Mouse (Mus musculus): ENCODE results near the gene Ankfn1. TPM values are rescaled to one million over a fixed set of nuclear protein-coding genes. Genes with fewer than 3 reads are reported as not detected.

Gene Ankfn1
- polyA plus RNA-seq, 1 experiment: 2.5 TPM

- 49% methylated on average over 11 of the region's 11 CpGs for WGBS
- DNase-seq: no peak
- TF ChIP-seq CTCF (IDR thresholded peaks at IDR 0.05; ENCODE audit: insufficient read depth, low read length) (no peak), POLR2A (IDR thresholded peaks at IDR 0.05; ENCODE audit: borderline replicate concordance, extremely low read depth, low read depth, low read length) (no peak)
- H3K4me1 ChIP-seq (ENCODE audit: control insufficient read depth, insufficient read depth, low read length): no peaks in the 10 kb centered on the region
- no peak overlapping the region for H3K4me3 ChIP-seq (replicated peaks; ENCODE audit: extremely low read depth, low read depth, low read length)
These were observed 270.7 kb downstream of the Ankfn1 start for GRCm38 (mm10) chr11:89506595-89507245.

GRCm38 (mm10) chr11:89505046-89505445, 272.4 kb downstream of the Ankfn1 start:
- H3K4me1 ChIP-seq (ENCODE audit: control insufficient read depth, insufficient read depth, low read length): no peaks in the 10 kb centered on the region
- DNase-seq: no peak
- TF ChIP-seq CTCF (IDR thresholded peaks at IDR 0.05; ENCODE audit: insufficient read depth, low read length) (no peak), POLR2A (IDR thresholded peaks at IDR 0.05; ENCODE audit: borderline replicate concordance, extremely low read depth, low read depth, low read length) (no peak)
- H3K4me3 ChIP-seq (replicated peaks; ENCODE audit: extremely low read depth, low read depth, low read length): no peak overlapping the region
- 74% methylated on average over 7 of the region's 7 CpGs for WGBS

DNA sequence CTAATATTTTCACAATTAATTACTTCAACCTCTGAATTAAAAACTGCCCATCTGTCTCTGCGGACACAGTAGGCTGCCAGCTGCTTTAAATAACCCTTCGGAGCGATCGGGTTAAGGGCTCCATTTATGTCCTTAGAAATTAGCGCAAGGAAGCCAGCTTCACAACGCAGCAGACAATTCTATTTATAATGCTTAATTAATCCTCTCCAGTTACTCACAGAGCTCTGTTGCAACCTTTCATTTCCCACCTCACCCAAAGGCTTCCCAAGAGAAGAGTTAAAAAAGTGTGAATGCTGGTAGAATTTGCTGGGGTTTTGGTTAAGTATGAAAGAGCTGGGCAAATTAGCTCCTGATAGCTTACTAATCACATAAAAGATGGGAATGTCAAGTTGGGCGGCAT, 275.7 kb downstream of the Ankfn1 start:
- no peak overlapping the region for H3K4me3 ChIP-seq (replicated peaks; ENCODE audit: extremely low read depth, low read depth, low read length)
- no peaks in the 10 kb centered on the region for H3K4me1 ChIP-seq (ENCODE audit: control insufficient read depth, insufficient read depth, low read length)
- no peak for DNase-seq
- 80% methylated on average over 7 of the region's 7 CpGs for WGBS
- no peak for TF ChIP-seq POLR2A (IDR thresholded peaks at IDR 0.05; ENCODE audit: borderline replicate concordance, extremely low read depth, low read depth, low read length)
- TF ChIP-seq CTCF (IDR thresholded peaks at IDR 0.05; ENCODE audit: insufficient read depth, low read length): no peak

DNA sequence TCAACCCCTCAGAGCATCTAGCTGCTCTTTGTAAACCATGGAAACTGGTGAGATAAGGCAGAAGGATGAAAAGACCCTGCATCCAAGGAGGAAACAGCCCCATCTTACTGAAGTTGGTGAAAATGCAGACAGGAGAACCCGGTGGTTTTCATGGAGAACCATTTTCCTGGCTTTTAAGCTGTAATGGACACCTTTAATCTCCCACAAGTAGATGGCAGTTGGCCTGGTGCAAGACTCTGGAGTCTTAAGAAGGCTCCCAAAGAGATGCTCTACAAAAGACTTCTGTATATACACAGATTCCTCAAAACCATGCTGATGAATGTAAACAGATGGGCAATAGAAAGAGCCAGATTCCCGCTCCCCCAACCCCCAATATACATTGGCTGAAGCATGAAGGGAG, 276.5 kb downstream of the Ankfn1 start:
- no peak overlapping the region for H3K4me3 ChIP-seq (replicated peaks; ENCODE audit: extremely low read depth, low read depth, low read length)
- H3K4me1 ChIP-seq (ENCODE audit: control insufficient read depth, insufficient read depth, low read length): no peaks in the 10 kb centered on the region
- WGBS: 71% methylated on average over 2 of the region's 2 CpGs
- no peak for TF ChIP-seq POLR2A (IDR thresholded peaks at IDR 0.05; ENCODE audit: borderline replicate concordance, extremely low read depth, low read depth, low read length)
- TF ChIP-seq CTCF (IDR thresholded peaks at IDR 0.05; ENCODE audit: insufficient read depth, low read length): no peak
- DNase-seq: no peak

DNA sequence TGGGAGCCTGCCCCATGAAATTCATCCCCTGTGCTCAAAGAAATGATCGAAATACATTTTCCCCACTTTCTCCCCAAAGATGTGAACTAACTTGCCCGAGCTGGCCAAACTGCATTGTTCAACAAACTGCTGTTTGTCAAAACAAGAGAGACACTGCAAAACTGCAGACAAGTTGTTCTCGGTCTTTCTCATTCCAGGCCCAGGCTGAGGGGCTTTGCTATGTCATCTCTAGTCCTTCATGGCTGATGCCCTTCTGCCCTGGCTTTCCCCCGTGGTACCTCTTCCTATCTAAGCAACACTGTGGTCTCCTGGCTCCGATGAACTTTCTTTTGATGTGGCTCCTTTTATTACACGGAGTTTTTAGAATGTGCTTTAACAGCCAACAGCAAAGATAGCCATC, 296.4 kb downstream of the Ankfn1 start:
- no peak for TF ChIP-seq CTCF (IDR thresholded peaks at IDR 0.05; ENCODE audit: insufficient read depth, low read length)
- TF ChIP-seq POLR2A (IDR thresholded peaks at IDR 0.05; ENCODE audit: borderline replicate concordance, extremely low read depth, low read depth, low read length): no peak
- no peak for DNase-seq
- Histone ChIP-seq H3K4me1 (ENCODE audit: control insufficient read depth, insufficient read depth, low read length) (no peaks in the 10 kb centered on the region), H3K4me3 (replicated peaks; ENCODE audit: extremely low read depth, low read depth, low read length) (no peak overlapping the region)
- 45% methylated on average over 6 of the region's 6 CpGs for WGBS

- Histone ChIP-seq H3K4me1 (ENCODE audit: control insufficient read depth, insufficient read depth, low read length) (no peaks in the 10 kb centered on the region), H3K4me3 (replicated peaks; ENCODE audit: extremely low read depth, low read depth, low read length) (no peak overlapping the region)
- WGBS: 52% methylated on average over 5 of the region's 5 CpGs
- no peak for DNase-seq
- TF ChIP-seq POLR2A (IDR thresholded peaks at IDR 0.05; ENCODE audit: borderline replicate concordance, extremely low read depth, low read depth, low read length) (no peak), CTCF (IDR thresholded peaks at IDR 0.05; ENCODE audit: insufficient read depth, low read length) (no peak)
These were observed 300.5 kb downstream of the Ankfn1 start for GRCm38 (mm10) chr11:89476927-89477326.

DNA sequence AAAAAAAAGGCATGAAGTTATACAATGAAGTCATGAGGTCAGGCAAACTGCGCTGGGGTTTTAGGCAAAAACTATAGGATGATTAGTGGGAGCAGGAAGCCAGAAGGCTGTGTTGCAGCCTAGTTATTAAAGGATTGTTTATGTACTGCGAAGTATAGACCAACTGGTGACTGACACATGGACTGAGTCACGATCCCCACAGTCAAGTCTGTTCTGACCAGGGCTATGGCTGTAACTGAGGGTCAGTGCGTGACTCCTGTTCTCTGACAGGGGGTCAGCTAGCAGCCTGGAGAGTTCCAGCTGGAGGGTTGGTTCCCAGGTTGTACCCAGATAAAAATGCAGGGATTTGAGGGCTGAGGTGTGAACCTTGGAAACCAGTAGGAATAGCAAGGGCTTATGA, 301.4 kb downstream of the Ankfn1 start:
- no peak for DNase-seq
- H3K4me1 ChIP-seq (ENCODE audit: control insufficient read depth, insufficient read depth, low read length): no peaks in the 10 kb centered on the region
- TF ChIP-seq CTCF (IDR thresholded peaks at IDR 0.05; ENCODE audit: insufficient read depth, low read length): no peak
- TF ChIP-seq POLR2A (IDR thresholded peaks at IDR 0.05; ENCODE audit: borderline replicate concordance, extremely low read depth, low read depth, low read length): no peak
- WGBS: 59% methylated on average over 4 of the region's 4 CpGs
- H3K4me3 ChIP-seq (replicated peaks; ENCODE audit: extremely low read depth, low read depth, low read length): no peak overlapping the region

- 87% methylated on average over 4 of the region's 4 CpGs for WGBS
- no peak for TF ChIP-seq CTCF (IDR thresholded peaks at IDR 0.05; ENCODE audit: insufficient read depth, low read length)
- no peak for TF ChIP-seq POLR2A (IDR thresholded peaks at IDR 0.05; ENCODE audit: borderline replicate concordance, extremely low read depth, low read depth, low read length)
- no peak overlapping the region for H3K4me3 ChIP-seq (replicated peaks; ENCODE audit: extremely low read depth, low read depth, low read length)
- no peak for DNase-seq
- no peaks in the 10 kb centered on the region for H3K4me1 ChIP-seq (ENCODE audit: control insufficient read depth, insufficient read depth, low read length)
These were observed 304.6 kb downstream of the Ankfn1 start for GRCm38 (mm10) chr11:89472871-89473270.

DNA sequence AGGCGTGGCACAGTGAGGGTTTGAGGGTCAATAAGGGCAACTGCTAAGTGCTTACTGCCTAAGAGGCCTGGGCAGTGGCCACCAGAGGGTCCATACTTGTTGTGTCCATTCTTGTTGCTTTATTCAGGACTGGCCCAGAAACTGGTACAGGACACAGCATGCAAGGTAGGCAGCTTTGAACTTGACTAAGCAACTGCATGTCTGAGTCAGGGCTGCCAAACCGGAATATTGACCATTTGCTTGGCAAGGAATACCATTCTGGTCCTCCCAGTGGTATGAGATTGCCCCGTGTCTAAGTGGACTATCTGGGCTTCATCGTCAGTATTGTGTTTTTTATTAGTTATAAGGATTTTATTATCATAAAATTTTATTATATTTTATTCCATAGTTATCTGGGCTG, 312.1 kb downstream of the Ankfn1 start:
- no peak for TF ChIP-seq POLR2A (IDR thresholded peaks at IDR 0.05; ENCODE audit: borderline replicate concordance, extremely low read depth, low read depth, low read length)
- TF ChIP-seq CTCF (IDR thresholded peaks at IDR 0.05; ENCODE audit: insufficient read depth, low read length): no peak
- H3K4me1 ChIP-seq (ENCODE audit: control insufficient read depth, insufficient read depth, low read length): no peaks in the 10 kb centered on the region
- H3K4me3 ChIP-seq (replicated peaks; ENCODE audit: extremely low read depth, low read depth, low read length): no peak overlapping the region
- no peak for DNase-seq
- WGBS: 83% methylated on average over 4 of the region's 4 CpGs

GRCm38 (mm10) chr11:89462216-89462615, 315.2 kb downstream of the Ankfn1 start:
- DNase-seq: no peak
- H3K4me3 ChIP-seq (replicated peaks; ENCODE audit: extremely low read depth, low read depth, low read length): no peak overlapping the region
- TF ChIP-seq CTCF (IDR thresholded peaks at IDR 0.05; ENCODE audit: insufficient read depth, low read length): no peak
- TF ChIP-seq POLR2A (IDR thresholded peaks at IDR 0.05; ENCODE audit: borderline replicate concordance, extremely low read depth, low read depth, low read length): no peak
- WGBS: 62% methylated on average over 10 of the region's 10 CpGs
- no peaks in the 10 kb centered on the region for H3K4me1 ChIP-seq (ENCODE audit: control insufficient read depth, insufficient read depth, low read length)
